Mouse (Mus musculus) embryonic facial prominence, embryonic 13.5 days (tissue): ENCODE results near the gene Elmo1. TPM values are rescaled to one million over a fixed set of nuclear protein-coding genes. Genes with fewer than 3 reads are reported as not detected.

Experiments
- ATAC-seq: fragments of 200-750 bp; cut with Nextera tagmentation; 2 replicates; pipeline ENCODE4 v1.8.0; 2017; ENCODE audit warnings: low read depth; ENCODE audit not compliant: insufficient number of reproducible peaks, insufficient read depth, low FRiP score, low TSS enrichment
- H3K27ac ChIP-seq: fragments of 300-500 bp; sonication (generic); 2 replicates; pipeline ENCODE4 v1.5.1; 2015; ENCODE audit warnings: moderate library complexity, mild to moderate bottlenecking, inconsistent platforms
- H3K27me3 ChIP-seq: fragments of 300-500 bp; sonication (generic); 2 replicates; pipeline ENCODE4 v1.6.1; 2015; ENCODE audit warnings: mild to moderate bottlenecking, inconsistent platforms
- H3K36me3 ChIP-seq: fragments of 300-500 bp; sonication (generic); 2 replicates; pipeline ENCODE4 v1.6.1; 2015; ENCODE audit warnings: mild to moderate bottlenecking, inconsistent platforms
- H3K4me1 ChIP-seq: fragments of 300-500 bp; sonication (generic); 2 replicates; pipeline ENCODE4 v1.6.1; 2015; ENCODE audit warnings: inconsistent platforms
- H3K4me2 ChIP-seq: fragments of 300-500 bp; sonication (generic); 2 replicates; pipeline ENCODE4 v1.6.1; 2015; ENCODE audit warnings: moderate library complexity, mild to moderate bottlenecking, inconsistent platforms
- H3K4me3 ChIP-seq: fragments of 300-500 bp; sonication (generic); 2 replicates; pipeline ENCODE4 v1.5.1; 2015; ENCODE audit warnings: mild to moderate bottlenecking, inconsistent platforms
- H3K9ac ChIP-seq: fragments of 300-500 bp; sonication (generic); 2 replicates; pipeline ENCODE4 v1.6.1; 2015; ENCODE audit warnings: mild to moderate bottlenecking, inconsistent platforms
- H3K9me3 ChIP-seq: fragments of 300-500 bp; sonication (generic); 2 replicates; pipeline ENCODE4 v1.6.1; 2016; ENCODE audit warnings: inconsistent platforms
- WGBS: fragments of 180-500 bp; shearing (Covaris S2); methylation state at CpG from one replicate; pipeline ENCODE4 v1.1.7; 2015; ENCODE audit warnings: mixed read lengths; 5-methylcytosine and 5-hydroxymethylcytosine counted together
- polyA plus RNA-seq: library from polyadenylated mRNA; unstranded; fragments of >200 nt; fragmentation: Nextera tagmentation; extraction: Ambion mirVana; gene quantifications from 2 replicates; pipeline ENCODE4 v1.2.1, GENCODE M21; 2015

The Elmo1 gene
- polyA plus RNA-seq, 1 experiment from 2014 or later: 15.6 TPM

- no peaks in the 10 kb centered on the region for H3K36me3 ChIP-seq
- H3K4me1 ChIP-seq: no peaks in the 10 kb centered on the region
- H3K4me3 ChIP-seq: no peak overlapping the region
- no peak overlapping the region for H3K9ac ChIP-seq
- no peak overlapping the region for H3K4me2 ChIP-seq
- WGBS: 65% methylated on average over 4 of the region's 4 CpGs
- ATAC-seq: no peak
- no peaks in the 10 kb centered on the region for H3K27me3 ChIP-seq
- no peak overlapping the region for H3K27ac ChIP-seq
- H3K9me3 ChIP-seq: no peaks in the 10 kb centered on the region
Observed at GRCm38 (mm10) chr13:20127553-20127952, 37.2 kb downstream of the Elmo1 start.

GRCm38 (mm10) chr13:20128097-20128496 is 37.7 kb downstream of the Elmo1 start:
- H3K4me1 ChIP-seq: peaks cover 5% of the 10 kb centered on the region
- no peaks in the 10 kb centered on the region for H3K27me3 ChIP-seq
- H3K27ac ChIP-seq: no peak overlapping the region
- no peak for ATAC-seq
- 86% methylated on average over 4 of the region's 4 CpGs for WGBS
- no peaks in the 10 kb centered on the region for H3K9me3 ChIP-seq
- no peak overlapping the region for H3K4me2 ChIP-seq
- no peaks in the 10 kb centered on the region for H3K36me3 ChIP-seq
- no peak overlapping the region for H3K4me3 ChIP-seq
- no peak overlapping the region for H3K9ac ChIP-seq

GRCm38 (mm10) chr13:20130731-20131130 is 40.3 kb downstream of the Elmo1 start:
- Histone ChIP-seq H3K27ac (no peak overlapping the region), H3K9ac (no peak overlapping the region), H3K27me3 (no peaks in the 10 kb centered on the region), H3K4me2 (no peak overlapping the region), H3K36me3 (no peaks in the 10 kb centered on the region), H3K9me3 (no peaks in the 10 kb centered on the region), H3K4me3 (no peak overlapping the region), H3K4me1 (peaks cover 21% of the 10 kb centered on the region)
- no peak for ATAC-seq
- WGBS: 88% methylated on average over 3 of the region's 3 CpGs

DNA sequence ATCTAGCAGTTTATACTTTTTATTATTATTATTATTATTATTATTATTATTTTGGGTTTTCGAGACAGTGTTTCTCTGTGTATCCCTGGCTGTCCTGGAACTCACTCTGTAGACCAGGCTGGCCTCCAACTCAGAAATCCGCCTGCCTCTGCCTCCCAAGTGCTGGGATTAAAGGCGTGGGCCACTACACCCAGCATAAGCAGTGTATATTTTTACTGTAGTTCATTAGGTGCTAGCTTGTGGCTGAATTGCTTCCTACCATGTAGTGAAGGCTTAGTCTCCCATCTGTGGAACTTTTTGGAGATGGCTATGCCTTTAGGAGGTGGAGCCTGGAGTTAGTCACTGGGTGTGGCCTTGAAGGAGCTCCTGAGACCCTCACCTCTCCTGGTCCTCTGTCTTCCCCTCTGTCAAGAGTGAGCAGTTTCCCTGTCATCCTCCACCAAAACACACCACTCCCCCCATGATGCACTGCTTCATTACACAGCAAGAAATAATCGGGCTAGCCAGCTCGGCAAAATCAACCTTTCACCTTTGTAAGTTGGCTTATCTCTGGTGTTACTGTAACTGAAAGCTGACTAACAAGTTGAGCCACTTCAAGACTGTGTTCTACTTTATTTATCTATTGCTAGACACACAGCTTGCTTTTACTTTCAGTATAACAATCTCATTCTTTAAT is 41.1 kb downstream of the Elmo1 start:
- Histone ChIP-seq H3K9me3 (no peaks in the 10 kb centered on the region), H3K27ac (no peak overlapping the region), H3K27me3 (no peaks in the 10 kb centered on the region), H3K4me3 (no peak overlapping the region), H3K4me1 (peaks cover 21% of the 10 kb centered on the region), H3K9ac (no peak overlapping the region), H3K36me3 (no peaks in the 10 kb centered on the region), H3K4me2 (no peak overlapping the region)
- no peak for ATAC-seq
- 91% methylated on average over 5 of the region's 5 CpGs for WGBS

DNA sequence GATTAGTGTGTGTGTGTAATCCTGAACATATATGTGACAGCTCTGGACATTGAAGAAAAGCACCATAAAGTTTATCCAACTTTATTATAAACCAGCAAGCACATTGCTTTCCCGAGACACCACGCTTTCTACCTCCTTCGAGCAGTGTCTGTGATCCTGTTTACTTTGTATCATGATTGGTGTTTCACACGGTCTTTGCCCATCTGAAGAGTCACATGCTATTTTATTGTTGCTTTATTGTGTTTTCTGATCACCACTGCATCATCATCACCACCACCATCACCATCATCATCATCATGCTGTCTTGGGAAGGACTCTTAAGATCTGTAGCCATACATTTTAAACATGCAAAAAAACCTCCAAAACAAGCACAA is 41.6 kb downstream of the Elmo1 start:
- no peak overlapping the region for H3K27ac ChIP-seq
- no peaks in the 10 kb centered on the region for H3K27me3 ChIP-seq
- H3K4me2 ChIP-seq: no peak overlapping the region
- H3K4me3 ChIP-seq: no peak overlapping the region
- no peak for ATAC-seq
- H3K36me3 ChIP-seq: no peaks in the 10 kb centered on the region
- WGBS: 91% methylated on average over 4 of the region's 4 CpGs
- no peaks in the 10 kb centered on the region for H3K9me3 ChIP-seq
- no peak overlapping the region for H3K9ac ChIP-seq
- peaks cover 21% of the 10 kb centered on the region for H3K4me1 ChIP-seq

GRCm38 (mm10) chr13:20133602-20134394 is 43.4 kb downstream of the Elmo1 start:
- no peaks in the 10 kb centered on the region for H3K36me3 ChIP-seq
- peaks cover 31% of the 10 kb centered on the region for H3K4me1 ChIP-seq
- 42% methylated on average over 6 of the region's 6 CpGs for WGBS
- no peaks in the 10 kb centered on the region for H3K27me3 ChIP-seq
- peak overlapping the region; percentile 66; the same call in 1 of the 2 replicates for H3K27ac ChIP-seq
- no peak overlapping the region for H3K4me3 ChIP-seq
- H3K9me3 ChIP-seq: no peaks in the 10 kb centered on the region
- ATAC-seq: no peak
- H3K9ac ChIP-seq: 0 out of 2 replicates have a peak overlapping the region, but pooled peaks have one; percentile 16
- H3K4me2 ChIP-seq: no peak overlapping the region

GRCm38 (mm10) chr13:20134395-20135225 is 44.2 kb downstream of the Elmo1 start:
- Histone ChIP-seq H3K27me3 (no peaks in the 10 kb centered on the region), H3K9ac (no peak overlapping the region), H3K4me3 (no peak overlapping the region), H3K4me1 (peaks cover 35% of the 10 kb centered on the region), H3K4me2 (no peak overlapping the region), H3K36me3 (no peaks in the 10 kb centered on the region), H3K27ac (peak overlapping the region; percentile 49), H3K9me3 (no peaks in the 10 kb centered on the region)
- ATAC-seq: 0 out of 2 replicates have a peak, but pooled peaks have one; percentile 54
- WGBS: 74% methylated on average over 18 of the region's 18 CpGs

- Histone ChIP-seq H3K9me3 (no peaks in the 10 kb centered on the region), H3K4me1 (peaks cover 35% of the 10 kb centered on the region), H3K9ac (no peak overlapping the region), H3K36me3 (no peaks in the 10 kb centered on the region), H3K4me2 (no peak overlapping the region), H3K27ac (no peak overlapping the region), H3K4me3 (no peak overlapping the region), H3K27me3 (no peaks in the 10 kb centered on the region)
- ATAC-seq: no peak
Observed at GRCm38 (mm10) chr13:20136753-20137152, 46.4 kb downstream of the Elmo1 start.

DNA sequence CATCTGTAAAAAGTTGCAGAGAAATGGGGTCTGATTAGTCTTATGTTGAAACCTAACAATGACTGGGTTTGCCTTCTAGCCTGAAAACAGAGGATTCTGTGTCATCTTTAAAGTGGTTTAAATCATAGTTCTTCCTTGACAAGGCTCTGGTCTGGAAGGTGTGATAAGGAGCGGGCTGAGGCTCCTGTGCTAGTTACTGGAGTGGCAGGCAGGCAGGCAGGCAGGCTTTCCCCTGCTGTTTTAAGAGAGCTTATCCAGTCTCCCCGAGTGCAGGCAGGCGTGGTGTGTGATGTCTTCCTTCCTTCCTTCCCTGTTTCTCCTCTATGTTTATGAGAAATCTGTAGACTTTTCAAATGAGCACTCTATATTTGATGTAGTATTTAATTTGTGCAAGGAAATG is 48.1 kb downstream of the Elmo1 start:
- H3K4me2 ChIP-seq: no peak overlapping the region
- no peak overlapping the region for H3K9ac ChIP-seq
- no peak for ATAC-seq
- H3K4me3 ChIP-seq: no peak overlapping the region
- no peaks in the 10 kb centered on the region for H3K9me3 ChIP-seq
- no peaks in the 10 kb centered on the region for H3K36me3 ChIP-seq
- WGBS: 43% methylated on average over 3 of the region's 3 CpGs
- no peaks in the 10 kb centered on the region for H3K27me3 ChIP-seq
- peaks cover 27% of the 10 kb centered on the region for H3K4me1 ChIP-seq
- no peak overlapping the region for H3K27ac ChIP-seq

DNA sequence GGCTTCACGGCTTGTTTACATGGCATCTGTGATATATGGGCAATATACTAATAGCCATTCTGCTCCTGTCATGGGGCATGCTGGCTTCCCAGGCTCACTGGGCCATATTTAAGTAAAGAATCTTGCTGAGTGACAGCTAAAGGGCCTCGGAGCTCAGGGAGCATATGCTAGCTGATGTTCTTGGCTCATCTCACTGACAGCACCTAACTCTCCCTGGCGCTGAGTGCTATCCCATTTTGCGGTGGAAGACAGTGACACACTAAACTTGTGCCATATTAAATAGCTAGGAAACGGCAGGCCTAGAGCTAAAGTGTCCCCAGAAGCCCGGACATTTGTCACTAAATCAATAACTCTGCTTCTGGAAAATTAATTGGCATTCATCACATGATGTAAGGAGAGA is 48.7 kb downstream of the Elmo1 start:
- 70% methylated on average over 6 of the region's 6 CpGs for WGBS
- no peaks in the 10 kb centered on the region for H3K9me3 ChIP-seq
- H3K4me1 ChIP-seq: peaks cover 21% of the 10 kb centered on the region
- H3K4me2 ChIP-seq: no peak overlapping the region
- no peaks in the 10 kb centered on the region for H3K27me3 ChIP-seq
- H3K4me3 ChIP-seq: no peak overlapping the region
- H3K27ac ChIP-seq: no peak overlapping the region; the same call in 1 of the 2 replicates
- no peak for ATAC-seq
- H3K9ac ChIP-seq: no peak overlapping the region
- no peaks in the 10 kb centered on the region for H3K36me3 ChIP-seq

GRCm38 (mm10) chr13:20139825-20140665 is 49.6 kb downstream of the Elmo1 start:
- no peaks in the 10 kb centered on the region for H3K9me3 ChIP-seq
- no peak overlapping the region for H3K4me2 ChIP-seq
- WGBS: 79% methylated on average over 4 of the region's 4 CpGs
- H3K4me3 ChIP-seq: no peak overlapping the region
- peaks cover 14% of the 10 kb centered on the region; the same call in 1 of the 2 replicates for H3K4me1 ChIP-seq
- no peaks in the 10 kb centered on the region for H3K36me3 ChIP-seq
- H3K27me3 ChIP-seq: no peaks in the 10 kb centered on the region
- H3K9ac ChIP-seq: no peak overlapping the region
- ATAC-seq: no peak
- H3K27ac ChIP-seq: no peak overlapping the region
